Mouse (Mus musculus): ENCODE data around the gene Nr2c2ap. TPM values are rescaled to one million over a fixed set of nuclear protein-coding genes. Genes with fewer than 3 reads are reported as not detected.

Gene Nr2c2ap
- total RNA-seq, 2 experiments from 2014 or later: 23.6 to 26.0 TPM

- DNase-seq (ENCODE audit: low spot score in 2 of 2): no peak
Measured at GRCm38 (mm10) chr8:70159211-70159610, 28.1 kb downstream of the Nr2c2ap start.

GRCm38 (mm10) chr8:70160015-70160414 is 28.9 kb downstream of the Nr2c2ap start:
- no peak for DNase-seq (ENCODE audit: low spot score in 2 of 2)

GRCm38 (mm10) chr8:70163316-70163715 is 32.2 kb downstream of the Nr2c2ap start:
- no peak for DNase-seq (ENCODE audit: low spot score in 2 of 2)

- DNase-seq (ENCODE audit: low spot score in 2 of 2): peak; percentile 41 to 48
Measured at GRCm38 (mm10) chr8:70166504-70167110, 35.5 kb downstream of the Nr2c2ap start.

- DNase-seq (ENCODE audit: low spot score in 2 of 2): no peak
Measured at GRCm38 (mm10) chr8:70170116-70170515, 39.0 kb downstream of the Nr2c2ap start.

GRCm38 (mm10) chr8:70170748-70171147 is 39.6 kb downstream of the Nr2c2ap start:
- no peak for DNase-seq (ENCODE audit: low spot score in 2 of 2)

GRCm38 (mm10) chr8:70171240-70171639 is 40.1 kb downstream of the Nr2c2ap start:
- no peak for DNase-seq (ENCODE audit: low spot score in 2 of 2)

- peak; percentile 55 to 77 for DNase-seq (ENCODE audit: low spot score in 2 of 2)
Measured at GRCm38 (mm10) chr8:70172043-70172681, 41.0 kb downstream of the Nr2c2ap start, which contains the start of gene Tmem161a. TSS of gene Tmem161a (plus strand) at chr8:70172356.

GRCm38 (mm10) chr8:70173320-70173719 is 42.2 kb downstream of the Nr2c2ap start:
- no peak for DNase-seq (ENCODE audit: low spot score in 2 of 2)

GRCm38 (mm10) chr8:70174079-70174478 is 42.9 kb downstream of the Nr2c2ap start:
- DNase-seq (ENCODE audit: low spot score in 2 of 2): no peak

- no peak for DNase-seq (ENCODE audit: low spot score in 2 of 2)
Measured at GRCm38 (mm10) chr8:70178231-70178630, 47.1 kb downstream of the Nr2c2ap start.

- no peak for DNase-seq (ENCODE audit: low spot score in 2 of 2)
Measured at GRCm38 (mm10) chr8:70179082-70179481, 47.9 kb downstream of the Nr2c2ap start.

GRCm38 (mm10) chr8:70181212-70181902 is 50.2 kb downstream of the Nr2c2ap start:
- DNase-seq (ENCODE audit: low spot score in 2 of 2): no peak

GRCm38 (mm10) chr8:70181903-70182252 is 50.7 kb downstream of the Nr2c2ap start:
- no peak for DNase-seq (ENCODE audit: low spot score in 2 of 2)

- DNase-seq (ENCODE audit: low spot score in 2 of 2): no peak
Measured at GRCm38 (mm10) chr8:70183194-70183593, 52.1 kb downstream of the Nr2c2ap start.

Small RNA genes lying within 50 kb of the gene (microRNA-seq; reads per million reads assigned to microRNA genes)
- not detected for gene Mir7066

Other genes with a start within 250 kb of the Nr2c2ap start
- 1 to 10 TPM in 1 of 2 experiments, under 1 TPM in 1; 0.50 to 1.4 TPM for gene Cilp2, start 243.6 kb upstream of the Nr2c2ap start, total RNA-seq (2021)
- under 1 TPM; 0.73 to 0.76 TPM for gene Tssk6, start 229.1 kb upstream of the Nr2c2ap start, total RNA-seq (2021)
- gene Ndufa13, start 228.8 kb upstream of the Nr2c2ap start, total RNA-seq (2021): 100 to 1,000 TPM; 133 to 137 TPM
- gene Yjefn3, start 228.6 kb upstream of the Nr2c2ap start, total RNA-seq (2021): 1 to 10 TPM; 1.6 to 2.3 TPM
- 100 to 1,000 TPM in 1 of 2 experiments, 10 to 100 TPM in 1; 91.5 to 106 TPM for gene Gatad2a, start 134.9 kb upstream of the Nr2c2ap start, total RNA-seq (2021)
- 10 to 100 TPM; 76.6 to 80.2 TPM for gene Mau2, start 88.6 kb upstream of the Nr2c2ap start, total RNA-seq (2021)
- 10 to 100 TPM; 41.1 to 45.2 TPM for gene Sugp1, start 88.5 kb upstream of the Nr2c2ap start, total RNA-seq (2021)
- 1 to 10 TPM in 1 of 2 experiments, under 1 TPM in 1; 0.53 to 4.8 TPM for gene Tm6sf2, start 58.4 kb upstream of the Nr2c2ap start, total RNA-seq (2021)
- gene Hapln4, start 47.9 kb upstream of the Nr2c2ap start, total RNA-seq (2021): under 1 TPM; 0.11 to 0.14 TPM
- 1 to 10 TPM; 2.4 to 3.6 TPM for gene Ncan, start 10.5 kb upstream of the Nr2c2ap start, total RNA-seq (2021)
- gene Rfxank, start 7.8 kb downstream of the Nr2c2ap start, total RNA-seq (2021): 10 to 100 TPM; 15.9 to 18.9 TPM
- gene Borcs8, start 8.2 kb downstream of the Nr2c2ap start, total RNA-seq (2021): 10 to 100 TPM; 55.5 to 56.4 TPM
- gene Mef2b, start 8.4 kb downstream of the Nr2c2ap start, total RNA-seq (2021): 1 to 10 TPM; 1.5 to 1.6 TPM
- 10 to 100 TPM; 63.4 to 66.8 TPM for gene Tmem161a, start 41.0 kb downstream of the Nr2c2ap start, total RNA-seq (2021)
- gene Slc25a42, start 81.0 kb downstream of the Nr2c2ap start, total RNA-seq (2021): 10 to 100 TPM; 27.8 to 39.2 TPM
- 10 to 100 TPM; 54.9 to 62.1 TPM for gene Sugp2, start 102.9 kb downstream of the Nr2c2ap start, total RNA-seq (2021)
- 10 to 100 TPM; 10.1 to 15.1 TPM for gene Armc6, start 103.1 kb downstream of the Nr2c2ap start, total RNA-seq (2021)
- gene Homer3, start 151.5 kb downstream of the Nr2c2ap start, total RNA-seq (2021): 10 to 100 TPM; 44.8 to 50.6 TPM
- gene Ddx49, start 171.2 kb downstream of the Nr2c2ap start, total RNA-seq (2021): 10 to 100 TPM; 83.3 to 86.8 TPM
- gene Cope, start 171.2 kb downstream of the Nr2c2ap start, total RNA-seq (2021): 100 to 1,000 TPM; 188 to 192 TPM
- gene Cers1, start 184.4 kb downstream of the Nr2c2ap start, total RNA-seq (2021): 1 to 10 TPM; 6.8 to 7.2 TPM
- gene Gdf1, start 198.5 kb downstream of the Nr2c2ap start, total RNA-seq (2021): 1 to 10 TPM in 1 of 2 experiments, under 1 TPM in 1; 0.34 to 1.3 TPM
- gene Upf1, start 221.9 kb downstream of the Nr2c2ap start, total RNA-seq (2021): 10 to 100 TPM; 52.5 to 56.1 TPM
- gene Comp, start 242.2 kb downstream of the Nr2c2ap start, total RNA-seq (2021): 1 to 10 TPM in 1 of 2 experiments, under 1 TPM in 1; 0.28 to 1.0 TPM